Mouse (Mus musculus) layer of hippocampus, postnatal 36 days (tissue): Measurements from ENCODE around the gene Dolk. TPM values are rescaled to one million over a fixed set of nuclear protein-coding genes. Genes with fewer than 3 reads are reported as not detected.

Experiments used
- DNase-seq, 2 experiments: peaks; one replicate each; pipeline ENCODE4 v3.0.0; 2022
- total RNA-seq, 2 experiments: library from RNA; stranded (reverse); gene quantifications; 2 replicates each; pipeline ENCODE4 v1.2.3; 2021

Dolk gene
- 10 to 100 TPM; 20.9 to 22.2 TPM for total RNA-seq

- peak; percentile 94 to 95 for DNase-seq
Observed at GRCm38 (mm10) chr2:30286192-30287026, at the start of gene Dolk, which contains the start of gene Nup188. Dolk (minus strand) TSS chr2:30286334. Nup188 (plus strand) TSS chr2:30286397.

DNA sequence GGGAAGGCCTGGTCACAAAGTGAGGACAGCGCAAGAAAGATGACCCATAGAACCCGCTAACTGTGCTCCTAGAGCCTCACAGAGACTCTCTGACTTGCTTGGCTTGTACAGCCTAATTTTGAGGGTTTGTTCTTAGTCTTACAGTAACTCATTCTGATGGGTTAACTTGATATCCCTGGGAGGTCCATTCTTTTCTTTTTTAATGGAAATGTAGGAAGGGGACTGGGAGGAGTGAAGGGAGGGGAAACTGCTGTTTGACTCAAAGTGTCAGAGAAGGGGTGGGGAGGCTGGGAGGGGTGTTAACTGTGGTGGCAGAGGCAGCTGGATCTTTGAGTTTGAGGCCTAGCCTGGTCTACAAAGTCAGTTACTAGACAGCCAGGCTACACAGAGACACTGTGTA is 49.2 kb upstream of the Dolk start:
- DNase-seq, result no peak

GRCm38 (mm10) chr2:30328791-30329190 is 42.7 kb upstream of the Dolk start:
- DNase-seq, result no peak

GRCm38 (mm10) chr2:30327276-30327675 is 41.1 kb upstream of the Dolk start:
- no peak for DNase-seq

DNA sequence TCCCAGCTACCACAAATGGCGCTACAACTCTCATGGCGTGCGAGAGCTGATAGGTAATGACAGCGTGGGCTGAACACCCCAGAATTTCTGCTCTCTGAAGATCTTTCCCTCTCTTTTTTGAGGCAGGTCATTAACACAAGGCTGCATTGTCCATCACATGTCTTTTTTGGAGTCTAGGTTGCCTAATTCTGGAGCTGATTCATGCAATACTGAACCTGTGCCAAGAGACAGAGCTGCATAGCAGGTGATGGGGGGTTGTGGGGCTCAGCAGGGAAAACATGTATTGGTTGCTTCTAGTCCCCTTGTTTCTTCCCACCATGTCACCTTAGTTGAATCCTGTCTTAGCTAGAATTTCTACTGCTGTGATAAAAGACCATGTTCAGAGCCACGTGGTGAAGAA is 39.2 kb upstream of the Dolk start:
- DNase-seq, result no peak

GRCm38 (mm10) chr2:30323111-30323510 is 37.0 kb upstream of the Dolk start:
- DNase-seq, result no peak

GRCm38 (mm10) chr2:30319260-30319659 is 33.1 kb upstream of the Dolk start:
- DNase-seq, result no peak

DNA sequence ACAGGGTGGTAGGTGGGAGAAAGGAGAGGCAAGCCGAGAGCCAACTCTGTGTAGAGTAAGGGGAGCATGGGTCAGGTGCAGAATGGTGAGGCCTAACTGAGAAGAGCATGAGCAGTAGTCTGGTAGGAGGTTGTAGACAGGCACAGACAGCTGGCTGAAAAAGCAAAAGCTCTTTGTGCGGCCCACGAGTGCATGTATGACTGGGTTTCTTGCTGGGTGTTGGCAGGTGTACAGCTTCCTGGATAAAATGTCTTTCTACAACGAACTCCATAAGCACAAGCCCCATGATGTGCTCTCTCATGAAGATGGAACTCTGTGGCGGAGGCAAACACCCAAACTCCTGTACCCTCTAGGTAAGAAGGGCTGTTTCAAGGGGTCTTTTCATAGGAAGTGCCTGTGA is 30.8 kb upstream of the Dolk start:
- no peak for DNase-seq

- no peak for DNase-seq
Observed at GRCm38 (mm10) chr2:30316136-30316535, 30.0 kb upstream of the Dolk start.

DNA sequence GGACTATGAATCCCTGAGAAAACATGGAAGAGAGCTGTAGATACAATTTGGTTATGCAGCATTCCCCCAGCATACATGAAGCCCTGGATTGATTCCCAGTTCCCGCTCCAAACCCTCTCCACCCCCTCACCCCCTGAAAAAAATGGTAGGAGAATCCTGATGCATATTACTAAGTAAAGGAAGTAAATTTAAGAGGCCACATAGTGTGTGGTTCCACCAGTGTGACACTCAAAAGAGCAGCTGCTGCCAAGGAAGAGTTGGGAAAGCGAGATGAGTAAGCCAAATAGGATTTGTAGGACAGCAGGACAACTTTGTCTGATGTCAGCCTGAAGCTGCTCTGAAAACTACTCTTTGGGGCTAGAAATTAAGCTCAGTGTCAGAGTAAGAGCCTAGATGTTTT is 25.3 kb upstream of the Dolk start:
- no peak for DNase-seq

- DNase-seq, result no peak
Observed at GRCm38 (mm10) chr2:30309351-30309750, 23.2 kb upstream of the Dolk start.

GRCm38 (mm10) chr2:30306087-30306486 is 20.0 kb upstream of the Dolk start:
- no peak for DNase-seq

DNA sequence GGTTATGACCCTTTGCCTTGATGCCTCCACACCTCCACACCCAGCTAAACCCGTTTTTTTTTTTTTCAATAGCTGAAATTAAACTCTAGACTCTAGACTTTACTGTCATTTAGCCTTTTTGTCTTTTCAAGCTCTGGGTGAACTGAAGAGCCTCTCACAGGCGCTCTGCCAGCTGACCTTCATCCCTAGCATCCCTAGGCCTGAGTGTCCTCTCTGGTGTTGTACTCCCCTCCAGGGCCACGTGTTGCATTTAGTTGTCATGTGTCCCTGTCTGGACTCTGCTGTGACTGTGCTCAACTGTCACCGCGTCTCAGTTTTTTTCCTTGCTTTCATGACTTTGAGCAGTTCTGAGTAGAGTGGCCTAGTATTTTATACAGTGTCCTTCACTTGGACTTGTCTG is 13.8 kb upstream of the Dolk start:
- DNase-seq, result no peak

DNA sequence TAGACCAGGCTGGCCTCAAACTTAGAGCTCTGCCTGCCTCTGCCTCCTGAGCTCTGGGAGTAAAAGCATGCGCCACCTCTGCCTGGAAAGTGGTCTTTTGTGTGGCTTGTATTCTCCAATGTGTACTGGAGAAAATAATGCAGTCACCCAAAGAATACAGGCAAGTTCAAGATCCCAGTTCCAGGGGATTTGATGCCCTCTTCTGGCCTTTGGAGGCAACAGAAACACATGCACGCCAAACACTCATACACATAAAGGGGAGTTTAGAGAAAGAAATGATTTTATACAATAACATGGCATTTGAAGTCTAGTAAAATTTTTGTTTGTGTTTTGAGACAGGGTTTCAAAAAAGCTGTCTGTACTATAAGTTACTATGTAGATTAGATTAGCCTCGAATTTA is 13.4 kb upstream of the Dolk start:
- no peak for DNase-seq

- no peak for DNase-seq
Observed at GRCm38 (mm10) chr2:30287027-30287373, 866 bp upstream of the Dolk start.

- no peak for DNase-seq
Observed at GRCm38 (mm10) chr2:30285416-30286181, 535 bp downstream of the Dolk start.

DNA sequence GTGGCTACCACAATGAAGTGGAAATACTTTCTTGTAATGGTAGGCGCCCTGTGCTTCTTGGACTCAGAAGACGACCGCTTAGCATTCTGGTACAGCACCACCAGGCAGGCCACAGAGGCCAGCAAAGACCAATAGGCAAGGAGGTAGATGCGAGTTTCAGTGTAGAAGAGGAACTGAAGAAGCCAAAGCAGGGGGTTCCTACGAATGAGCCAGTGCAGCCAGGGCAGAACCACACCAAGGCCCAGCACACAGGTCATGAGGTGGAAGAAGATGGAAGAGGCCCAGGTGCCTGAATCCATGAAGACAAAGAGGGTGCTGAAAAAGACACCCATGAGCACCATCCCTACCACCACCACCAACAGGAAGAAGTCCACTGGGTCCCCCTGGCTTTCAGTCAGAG is 1.1 kb downstream of the Dolk start:
- DNase-seq, result no peak

DNA sequence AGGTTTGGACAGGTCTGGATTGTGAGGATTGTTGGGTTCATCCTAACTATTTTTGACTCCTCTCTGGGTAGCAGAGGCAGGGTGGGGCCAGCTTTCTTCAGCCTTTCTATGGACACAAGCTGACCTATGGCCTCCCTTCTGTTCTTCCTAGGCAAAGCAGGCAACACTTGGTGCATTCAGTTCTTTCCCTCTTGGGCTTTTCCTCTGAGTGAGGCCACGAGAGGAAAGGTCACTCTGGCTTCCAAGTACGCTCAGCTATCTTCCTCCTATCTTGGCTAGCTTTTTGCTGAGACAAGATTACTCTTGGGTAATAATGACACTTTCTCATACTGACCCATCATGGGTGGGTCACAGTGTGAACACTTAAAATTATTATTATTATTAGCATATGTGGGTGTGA is 2.9 kb downstream of the Dolk start:
- DNase-seq, result no peak

DNA sequence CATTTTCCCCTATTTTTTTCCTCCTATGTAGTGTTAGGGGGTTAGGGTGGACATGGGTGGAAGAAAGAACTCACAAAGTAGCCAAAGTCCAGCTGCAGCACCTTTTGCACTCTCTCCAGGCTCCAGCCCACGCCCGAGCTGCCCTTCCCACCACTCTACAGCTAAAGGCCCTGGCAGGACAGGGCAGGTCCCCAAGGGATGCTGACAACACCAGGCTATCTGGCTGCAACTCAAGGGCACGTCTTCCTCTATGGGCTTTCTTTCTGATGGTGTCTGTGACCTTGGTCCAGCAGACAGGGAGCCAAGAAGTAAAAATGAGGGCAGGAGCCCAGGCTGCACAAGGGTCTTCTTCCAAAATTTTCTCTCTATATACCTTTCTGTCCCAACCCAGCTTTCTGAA is 4.5 kb downstream of the Dolk start:
- no peak for DNase-seq

GRCm38 (mm10) chr2:30280743-30281142 is 5.4 kb downstream of the Dolk start, which contains the start of gene Gm28038:
Gm28038 (plus strand) TSS chr2:30281043.
- DNase-seq, result no peak

- DNase-seq, result peak; percentile 59 to 71
Observed at GRCm38 (mm10) chr2:30270134-30270533, 16.0 kb downstream of the Dolk start.

GRCm38 (mm10) chr2:30269241-30269990 is 16.7 kb downstream of the Dolk start:
- no peak for DNase-seq

DNA sequence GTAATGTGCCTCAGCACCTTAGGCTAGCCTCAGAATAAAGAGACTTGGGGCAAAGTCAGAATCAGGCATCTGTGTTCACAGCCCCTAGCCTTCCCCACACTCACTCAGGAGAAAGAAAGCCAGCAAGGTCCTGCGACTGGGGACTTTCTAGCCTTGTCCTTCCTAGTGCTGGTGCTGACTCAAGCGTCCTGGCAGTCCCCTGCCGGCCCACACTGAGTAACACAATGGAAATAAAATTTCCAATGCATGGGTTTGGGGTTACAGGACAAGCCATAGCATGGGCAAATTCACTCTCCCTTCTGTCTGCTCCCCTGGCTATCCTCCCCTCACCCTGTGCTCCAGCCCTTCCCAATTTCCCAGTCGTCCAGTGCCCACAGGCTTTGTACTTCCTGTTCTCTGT is 17.8 kb downstream of the Dolk start:
- no peak for DNase-seq
